ENCODE assay signal across 8 mouse cellular contexts in the genomic region with DNA sequence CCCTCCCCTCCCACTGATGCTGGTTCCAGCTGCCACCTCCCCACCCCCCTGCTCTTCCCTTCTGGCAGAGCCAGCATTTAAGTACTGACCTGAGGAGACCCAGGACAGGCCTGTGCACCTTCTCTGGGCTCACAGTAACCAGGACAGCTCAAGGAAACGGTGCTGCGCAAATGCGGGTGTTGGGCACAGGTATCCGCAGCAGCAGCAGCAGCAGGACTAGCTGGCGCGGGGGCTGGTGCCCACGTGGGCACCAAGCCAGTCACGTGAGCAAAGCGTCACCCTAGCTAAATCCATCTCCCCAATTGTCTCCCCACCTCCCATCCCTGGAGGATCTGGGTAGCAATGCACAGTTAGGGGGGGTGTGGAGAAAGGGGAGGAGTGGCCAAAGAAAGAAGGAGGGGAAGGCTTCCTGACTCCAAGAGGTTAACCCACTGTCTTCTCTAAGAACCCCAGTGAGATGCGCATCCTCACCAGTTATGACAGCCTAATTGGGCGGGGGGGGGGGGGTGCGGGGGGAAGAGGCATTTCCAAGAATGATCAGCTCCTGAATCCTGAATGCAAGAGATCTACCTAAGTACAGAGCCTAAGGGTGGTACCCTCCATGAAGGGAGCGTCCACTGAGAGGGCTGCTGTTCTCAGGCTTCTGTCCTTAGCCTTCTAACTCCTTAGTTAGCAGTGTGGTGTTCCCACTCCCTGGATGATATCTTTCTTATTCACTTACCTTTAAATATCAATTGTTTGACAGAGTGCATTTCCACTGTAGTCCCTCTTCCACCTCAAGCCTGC. TPM values are rescaled to one million over a fixed set of nuclear protein-coding genes. Genes with fewer than 3 reads are reported as not detected.
DNase-seq lines count a peak whose midpoint lies in the region; ATAC-seq lines count a peak whose summit lies in the region.

A gene (minus strand): TSS at position 252 of the 786 bp plus-strand sequence.

- H3K4me3 ChIP-seq in kidney, embryonic 15.5 days (replicated peaks) = peak within 1 kb of the TSS; percentile 27
- peak within 1 kb of the TSS; percentile 43 for H3K4me3 ChIP-seq in forebrain, embryonic 12.5 days (replicated peaks)
- peak within 1 kb of the TSS; percentile 49 for H3K4me3 ChIP-seq in midbrain, embryonic 15.5 days

- no peaks in the 10 kb centered on the region for H3K4me1 ChIP-seq in kidney, embryonic 15.5 days
- H3K4me1 ChIP-seq in forebrain, embryonic 12.5 days = no peaks in the 10 kb centered on the region
- no peaks in the 10 kb centered on the region for H3K4me1 ChIP-seq in midbrain, embryonic 15.5 days

- H3K9me3 ChIP-seq in kidney, embryonic 15.5 days (replicated peaks) = no peaks in the 10 kb centered on the region
- H3K9me3 ChIP-seq in forebrain, embryonic 12.5 days = no peaks in the 10 kb centered on the region
- no peaks in the 10 kb centered on the region for H3K9me3 ChIP-seq in midbrain, embryonic 15.5 days

- no peak within 1 kb of the TSS for H3K27ac ChIP-seq in kidney, embryonic 15.5 days
- H3K27ac ChIP-seq in forebrain, embryonic 12.5 days = no peak within 1 kb of the TSS
- H3K27ac ChIP-seq in midbrain, embryonic 15.5 days = peak within 1 kb of the TSS; percentile 70

- no peak for ATAC-seq in kidney, embryonic 15.5 days (replicated peaks; ENCODE audit: low FRiP score)
- ATAC-seq in forebrain, embryonic 12.5 days (ENCODE audit: low FRiP score) = peak; percentile 92
- ATAC-seq in midbrain, embryonic 15.5 days (replicated peaks) = peak; percentile 97
- no peak for ATAC-seq in megakaryocyte-erythroid progenitor cell, adult 5-6 weeks (replicated peaks; ENCODE audit: low FRiP score, low TSS enrichment, poor library complexity, severe bottlenecking)

- H3K9ac ChIP-seq in kidney, embryonic 15.5 days = no peak within 1 kb of the TSS
- peak within 1 kb of the TSS; percentile 40 for H3K9ac ChIP-seq in forebrain, embryonic 12.5 days
- H3K9ac ChIP-seq in midbrain, embryonic 15.5 days = peak within 1 kb of the TSS; percentile 50

- peak within 1 kb of the TSS; percentile 58 for H3K4me2 ChIP-seq in kidney, embryonic 15.5 days
- H3K4me2 ChIP-seq in forebrain, embryonic 12.5 days = peak within 1 kb of the TSS; percentile 60
- peak within 1 kb of the TSS; percentile 49 for H3K4me2 ChIP-seq in midbrain, embryonic 15.5 days

- no peak for DNase-seq in kidney, postnatal 25 days
- DNase-seq in layer of hippocampus, adult 9-10 months (ENCODE audit: low spot score) = peak; percentile 3
- no peak for DNase-seq in thymus, postnatal 14 days
- DNase-seq in gastrocnemius, postnatal 10 days = no peak

- peaks cover 23% of the 10 kb centered on the region for H3K27me3 ChIP-seq in kidney, embryonic 15.5 days
- H3K27me3 ChIP-seq in forebrain, embryonic 12.5 days = peaks cover 15% of the 10 kb centered on the region; the same call in 1 of the 2 replicates
- H3K27me3 ChIP-seq in midbrain, embryonic 15.5 days (replicated peaks) = no peaks in the 10 kb centered on the region

- WGBS in kidney, embryonic 15.5 days = 21% methylated on average over 12 of the region's 13 CpGs
- 13% methylated on average over 10 of the region's 13 CpGs for WGBS in forebrain, embryonic 12.5 days
- 25% methylated on average over 12 of the region's 13 CpGs for WGBS in midbrain, embryonic 15.5 days

- no peaks in the 10 kb centered on the region for H3K36me3 ChIP-seq in kidney, embryonic 15.5 days
- H3K36me3 ChIP-seq in forebrain, embryonic 12.5 days (replicated peaks) = no peaks in the 10 kb centered on the region
- H3K36me3 ChIP-seq in midbrain, embryonic 15.5 days (replicated peaks) = no peaks in the 10 kb centered on the region

RNA-seq across cellular contexts. Expression of the gene that starts here (rescaled TPM):
- polyA plus RNA-seq in kidney, embryonic 15.5 days (2015; fragmentation: Nextera tagmentation; extraction: Ambion mirVana) = 0.74 and 0.80 TPM in 2 replicates
- 7.4 and 7.9 TPM in 2 replicates for polyA plus RNA-seq in forebrain, embryonic 12.5 days (2016; fragmentation: Nextera tagmentation; extraction: Ambion mirVana)
- 42.7 and 45.1 TPM in 2 replicates for polyA plus RNA-seq in midbrain, embryonic 15.5 days (2015; fragmentation: Nextera tagmentation; extraction: Ambion mirVana)
- total RNA-seq in megakaryocyte-erythroid progenitor cell, adult 5-6 weeks (2014; fragmentation: Nextera tagmentation) = not detected in 2 replicates
- not detected in 2 replicates for total RNA-seq in megakaryocyte-erythroid progenitor cell, adult 5-6 weeks (2017)
- 1 to 10 TPM in 1 of 2 experiments, under 1 TPM in 1; 0.89 to 1.9 TPM for total RNA-seq in gastrocnemius, postnatal 10 days (2021)

Comparison
In these comparisons a context has a peak if more than half of its experiments do, and no peak if none do; other contexts are left out.
1. ATAC-seq: peak in forebrain, embryonic 12.5 days (single experiment) and midbrain, embryonic 15.5 days (single experiment); none in kidney, embryonic 15.5 days (single experiment) and megakaryocyte-erythroid progenitor cell, adult 5-6 weeks (single experiment).
2. Peak in every context shown above with its lines, with median percentiles within 50 percentile points of each other: H3K4me2 ChIP-seq and H3K4me3 ChIP-seq.